In genomic region chr7:47015390-47016065, GRCm38 (mm10) we compare ENCODE assay signal across 8 mouse cellular contexts. TPM values are rescaled to one million over a fixed set of nuclear protein-coding genes. Genes with fewer than 3 reads are reported as not detected.
A peak's percentile ranks its signal among the peaks of the same experiment; 100 is the strongest.
DNase-seq lines count a peak whose midpoint lies in the region; ATAC-seq and TF ChIP-seq lines count a peak whose summit lies in the region.

No protein-coding gene starts in this region.

- TF ChIP-seq CTCF in bone marrow macrophage, adult 2 months (IDR thresholded peaks at IDR 0.05; ENCODE audit: low read depth, low read length): 0 out of 2 replicates have a peak, but pooled peaks have one; percentile 24
- peak; percentile 68 for TF ChIP-seq CTCF in liver, adult 2 months (IDR thresholded peaks at IDR 0.05; ENCODE audit: low read depth, low read length)

- peak overlapping the region; percentile 42 for H3K4me2 ChIP-seq in heart, embryonic 11.5 days
- peak overlapping the region; percentile 52 for H3K4me2 ChIP-seq in kidney, embryonic 15.5 days

- H3K79me2 ChIP-seq in liver, adult 2 months (ENCODE audit: control insufficient read depth, insufficient read depth, low read length): no peaks in the 10 kb centered on the region

- TF ChIP-seq POLR2A in bone marrow macrophage, adult 2 months (IDR thresholded peaks at IDR 0.05; ENCODE audit: borderline replicate concordance, low read depth, low read length): no peak
- no peak for TF ChIP-seq POLR2A in liver, adult 2 months (IDR thresholded peaks at IDR 0.05; ENCODE audit: extremely low read depth, insufficient read depth, low read length)

- no peak overlapping the region for H3K4me3 ChIP-seq in bone marrow macrophage, adult 2 months (ENCODE audit: insufficient read depth, low read length)
- no peak overlapping the region for H3K4me3 ChIP-seq in heart, embryonic 11.5 days (ENCODE audit: low read depth, low read length)
- H3K4me3 ChIP-seq in kidney, embryonic 15.5 days (replicated peaks): peak overlapping the region; percentile 17; the same call in 1 of the 2 replicates
- no peak overlapping the region for H3K4me3 ChIP-seq in liver, adult 2 months (ENCODE audit: insufficient read depth, low read depth, low read length)

- H3K27ac ChIP-seq in bone marrow macrophage, adult 2 months (ENCODE audit: insufficient read depth, low read depth, low read length): peak overlapping the region; percentile 44
- peak overlapping the region; percentile 74 for H3K27ac ChIP-seq in heart, embryonic 11.5 days (ENCODE audit: low read depth, low read length)
- H3K27ac ChIP-seq in kidney, embryonic 15.5 days: peak overlapping the region; percentile 39
- H3K27ac ChIP-seq in liver, adult 2 months (replicated peaks; ENCODE audit: insufficient read depth, low read depth, low read length): no peak overlapping the region

- H3K36me3 ChIP-seq in heart, embryonic 11.5 days (ENCODE audit: control insufficient read depth, insufficient read depth, low read length): no peaks in the 10 kb centered on the region
- H3K36me3 ChIP-seq in kidney, embryonic 15.5 days: no peaks in the 10 kb centered on the region
- H3K36me3 ChIP-seq in liver, adult 2 months (ENCODE audit: control insufficient read depth, insufficient read depth, low read length): no peaks in the 10 kb centered on the region

- H3K9me3 ChIP-seq in heart, embryonic 11.5 days (replicated peaks; ENCODE audit: control insufficient read depth, low read length): no peaks in the 10 kb centered on the region
- no peaks in the 10 kb centered on the region for H3K9me3 ChIP-seq in kidney, embryonic 15.5 days (replicated peaks)

- 5% methylated on average over 6 of the region's 6 CpGs for WGBS in heart, embryonic 11.5 days (ENCODE audit: insufficient replicate concordance)
- WGBS in kidney, embryonic 15.5 days: 7% methylated on average over 6 of the region's 6 CpGs
- 7% methylated on average over 6 of the region's 6 CpGs for WGBS in liver, adult 2 months

- peak; percentile 97 for ATAC-seq in erythroblast, adult 5-6 weeks (replicated peaks; ENCODE audit: low FRiP score, poor library complexity, severe bottlenecking)
- ATAC-seq in heart, embryonic 11.5 days (replicated peaks; ENCODE audit: insufficient number of reproducible peaks, low FRiP score, low TSS enrichment): peak; percentile 97
- ATAC-seq in kidney, embryonic 15.5 days (replicated peaks; ENCODE audit: low FRiP score): peak; percentile 97
- peak; percentile 75 for ATAC-seq in monocyte, adult 5-6 weeks (replicated peaks; ENCODE audit: insufficient number of reproducible peaks, low FRiP score, low TSS enrichment, poor library complexity, severe bottlenecking)

- peak overlapping the region; percentile 43 for H3K9ac ChIP-seq in heart, embryonic 11.5 days (ENCODE audit: low read depth, low read length)
- no peak overlapping the region for H3K9ac ChIP-seq in kidney, embryonic 15.5 days
- peak overlapping the region; percentile 19; the same call in 1 of the 2 replicates for H3K9ac ChIP-seq in liver, adult 2 months (ENCODE audit: low read depth, low read length)

- peaks cover 23% of the 10 kb centered on the region for H3K4me1 ChIP-seq in bone marrow macrophage, adult 2 months (ENCODE audit: control insufficient read depth, insufficient read depth, low read length)
- peaks cover 15% of the 10 kb centered on the region for H3K4me1 ChIP-seq in heart, embryonic 11.5 days (ENCODE audit: control insufficient read depth, insufficient read depth, low read length)
- H3K4me1 ChIP-seq in kidney, embryonic 15.5 days: peaks cover 17% of the 10 kb centered on the region
- peaks cover 6% of the 10 kb centered on the region; the same call in 1 of the 2 replicates for H3K4me1 ChIP-seq in liver, adult 2 months (ENCODE audit: control insufficient read depth, insufficient read depth, low read length)

- DNase-seq in A20 (ENCODE audit: low read depth, low spot score): peak; percentile 81
- peak; percentile 51 for DNase-seq in liver, adult 2 months (ENCODE audit: extremely low read depth, low read depth, low spot score)
- DNase-seq in spleen, postnatal 36 days (ENCODE audit: low spot score in 2 of 2): peak; percentile 75 to 82

- H3K27me3 ChIP-seq in heart, embryonic 11.5 days (ENCODE audit: control insufficient read depth, insufficient read depth, low read length): no peaks in the 10 kb centered on the region
- peaks cover 2% of the 10 kb centered on the region; the same call in 1 of the 2 replicates for H3K27me3 ChIP-seq in kidney, embryonic 15.5 days
- no peaks in the 10 kb centered on the region for H3K27me3 ChIP-seq in liver, adult 2 months (ENCODE audit: control insufficient read depth, insufficient read depth, low read length)

RNA-seq across cellular contexts. Expression of gene Spty2d1, which starts 7.3 kb away (rescaled TPM):
- 12.6 and 14.8 TPM in 2 replicates for polyA plus RNA-seq in bone marrow macrophage, adult 2 months (2012; ENCODE audit: insufficient read depth, insufficient read length, missing spikeins)
- total RNA-seq in erythroblast, adult 5-6 weeks (2015; ENCODE audit: low replicate concordance): 11.9 and 17.3 TPM in 2 replicates
- 13.6 and 20.6 TPM in 2 replicates for total RNA-seq in erythroblast, adult 5-6 weeks (2017; ENCODE audit: low replicate concordance)
- 15.6 and 18.8 TPM in 2 replicates for polyA plus RNA-seq in heart, embryonic 11.5 days (2014; fragmentation: Nextera tagmentation; extraction: Ambion mirVana)
- polyA plus RNA-seq in kidney, embryonic 15.5 days (2015; fragmentation: Nextera tagmentation; extraction: Ambion mirVana): 18.8 and 19.4 TPM in 2 replicates
- total RNA-seq in liver, adult 2 months (2014; rRNA removed): 7.5 and 7.6 TPM in 2 replicates
- polyA plus RNA-seq in liver, adult 2 months (2012; rRNA removed): 2.9 and 3.2 TPM in 2 replicates
- 84.5 to 99.8 TPM (median 97.7 TPM) in 3 replicates for total RNA-seq in monocyte, adult 5-6 weeks (2017)

RNA-seq across cellular contexts. Expression of gene Gm9999, which starts 32.1 kb away (rescaled TPM):
- not detected in 2 replicates for polyA plus RNA-seq in bone marrow macrophage, adult 2 months (2012; ENCODE audit: insufficient read depth, insufficient read length, missing spikeins)
- total RNA-seq in erythroblast, adult 5-6 weeks (2015; ENCODE audit: low replicate concordance): not detected in 2 replicates
- not detected in 2 replicates for total RNA-seq in erythroblast, adult 5-6 weeks (2017; ENCODE audit: low replicate concordance)
- polyA plus RNA-seq in heart, embryonic 11.5 days (2014; fragmentation: Nextera tagmentation; extraction: Ambion mirVana): not detected in 2 replicates
- not detected in 2 replicates for polyA plus RNA-seq in kidney, embryonic 15.5 days (2015; fragmentation: Nextera tagmentation; extraction: Ambion mirVana)
- not detected in 2 replicates for total RNA-seq in liver, adult 2 months (2014; rRNA removed)
- polyA plus RNA-seq in liver, adult 2 months (2012; rRNA removed): not detected in 2 replicates
- total RNA-seq in monocyte, adult 5-6 weeks (2017): not detected in 3 replicates

RNA-seq across cellular contexts. Expression of gene Tmem86a, which starts 34.9 kb away (rescaled TPM):
- polyA plus RNA-seq in bone marrow macrophage, adult 2 months (2012; ENCODE audit: insufficient read depth, insufficient read length, missing spikeins): 100 and 103 TPM in 2 replicates
- total RNA-seq in erythroblast, adult 5-6 weeks (2015; ENCODE audit: low replicate concordance): 3.3 and 10.0 TPM in 2 replicates
- total RNA-seq in erythroblast, adult 5-6 weeks (2017; ENCODE audit: low replicate concordance): 2.9 and 3.5 TPM in 2 replicates
- polyA plus RNA-seq in heart, embryonic 11.5 days (2014; fragmentation: Nextera tagmentation; extraction: Ambion mirVana): 13.7 and 15.5 TPM in 2 replicates
- polyA plus RNA-seq in kidney, embryonic 15.5 days (2015; fragmentation: Nextera tagmentation; extraction: Ambion mirVana): 28.1 and 30.2 TPM in 2 replicates
- total RNA-seq in liver, adult 2 months (2014; rRNA removed): 5.7 and 7.0 TPM in 2 replicates
- polyA plus RNA-seq in liver, adult 2 months (2012; rRNA removed): 9.1 and 16.1 TPM in 2 replicates
- total RNA-seq in monocyte, adult 5-6 weeks (2017): 3.2 to 7.5 TPM (median 4.8 TPM) in 3 replicates

RNA-seq across cellular contexts. Expression of gene Uevld, which starts 57.2 kb away (rescaled TPM):
- 11.3 and 17.4 TPM in 2 replicates for polyA plus RNA-seq in bone marrow macrophage, adult 2 months (2012; ENCODE audit: insufficient read depth, insufficient read length, missing spikeins)
- 6.5 and 16.7 TPM in 2 replicates for total RNA-seq in erythroblast, adult 5-6 weeks (2015; ENCODE audit: low replicate concordance)
- 3.9 and 5.9 TPM in 2 replicates for total RNA-seq in erythroblast, adult 5-6 weeks (2017; ENCODE audit: low replicate concordance)
- polyA plus RNA-seq in heart, embryonic 11.5 days (2014; fragmentation: Nextera tagmentation; extraction: Ambion mirVana): 9.3 and 10.6 TPM in 2 replicates
- 11.7 and 12.4 TPM in 2 replicates for polyA plus RNA-seq in kidney, embryonic 15.5 days (2015; fragmentation: Nextera tagmentation; extraction: Ambion mirVana)
- 9.8 and 10.2 TPM in 2 replicates for total RNA-seq in liver, adult 2 months (2014; rRNA removed)
- polyA plus RNA-seq in liver, adult 2 months (2012; rRNA removed): 2.7 and 3.0 TPM in 2 replicates
- 4.8 to 9.9 TPM (median 6.4 TPM) in 3 replicates for total RNA-seq in monocyte, adult 5-6 weeks (2017)
